Mouse (Mus musculus) layer of hippocampus, postnatal 10 days (tissue): Measurements from ENCODE around the gene Gm20388. TPM values are rescaled to one million over a fixed set of nuclear protein-coding genes. Genes with fewer than 3 reads are reported as not detected.

ENCODE experiments used
- DNase-seq, 2 experiments: peaks; one replicate each; pipeline ENCODE4 v3.0.0; 2021; ENCODE audit warnings: low spot score in 2 of 2
- total RNA-seq, 2 experiments: library from RNA; stranded (reverse); gene quantifications; 2 replicates each; pipeline ENCODE4 v1.2.3; 2021

The Gm20388 gene
- total RNA-seq, 2 experiments from 2014 or later: not detected

DNA sequence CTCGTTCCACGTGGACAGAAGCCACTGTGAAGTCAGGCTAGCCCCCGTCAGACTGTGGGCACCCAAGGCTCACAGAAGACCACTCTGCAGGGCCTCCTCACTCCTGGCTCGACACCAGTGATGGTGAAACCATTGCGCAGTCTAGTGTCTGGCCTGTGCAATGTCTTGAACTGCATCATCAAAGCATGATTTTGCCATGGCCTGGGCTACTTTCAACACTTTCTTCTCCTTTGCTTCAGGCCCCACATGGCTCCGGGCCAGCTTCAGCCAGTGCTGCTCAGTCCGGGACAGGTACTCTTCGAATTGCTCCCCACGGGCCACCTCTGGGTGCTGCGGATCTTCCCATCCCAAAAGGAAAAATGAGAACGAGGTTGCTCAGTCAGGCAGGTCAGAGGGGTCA, 1885.8 kb downstream of the Gm20388 start:
- no peak for DNase-seq

- DNase-seq: no peak
These were observed 1887.8 kb downstream of the Gm20388 start for GRCm38 (mm10) chr8:121798401-121798800.

DNA sequence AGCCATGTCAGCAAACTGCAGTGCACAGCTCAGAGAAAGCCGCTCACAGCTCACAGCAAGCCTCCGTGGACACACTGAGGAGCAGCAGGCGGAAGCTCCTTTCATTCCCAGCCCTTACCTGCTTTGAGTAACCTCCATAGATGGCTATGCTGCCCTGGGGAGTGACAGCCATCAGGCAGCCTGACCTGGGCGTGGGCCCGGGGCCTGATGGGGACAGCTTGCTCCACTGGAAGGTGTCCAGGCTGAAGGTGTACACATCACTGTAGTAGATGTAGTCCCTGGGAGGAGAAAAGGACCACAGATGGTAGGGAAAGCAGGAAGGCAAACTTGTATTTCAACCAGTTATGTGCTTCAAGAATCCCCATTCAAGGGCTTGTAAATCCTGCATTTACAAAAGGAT, 1894.2 kb downstream of the Gm20388 start:
- no peak for DNase-seq

DNA sequence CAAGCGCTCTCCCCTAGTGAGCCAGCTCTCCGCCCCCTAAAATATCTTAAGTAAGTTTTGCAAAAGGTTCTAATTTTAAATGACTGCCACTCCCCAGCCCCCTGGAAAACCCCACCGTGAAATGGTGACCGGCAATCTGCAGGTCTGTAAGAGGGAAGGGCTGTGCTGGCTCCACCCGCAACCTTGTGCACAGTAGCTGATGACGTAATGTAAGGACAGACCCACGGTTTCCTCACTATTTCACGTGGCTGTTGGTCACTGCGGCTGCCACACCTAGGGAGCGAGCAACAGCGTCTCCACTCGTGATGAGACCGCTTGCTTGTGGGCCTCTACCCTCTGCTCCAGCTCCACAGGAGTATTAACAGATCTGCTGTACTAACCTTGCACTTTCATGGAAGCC, 1895.5 kb downstream of the Gm20388 start:
- DNase-seq: no peak

DNA sequence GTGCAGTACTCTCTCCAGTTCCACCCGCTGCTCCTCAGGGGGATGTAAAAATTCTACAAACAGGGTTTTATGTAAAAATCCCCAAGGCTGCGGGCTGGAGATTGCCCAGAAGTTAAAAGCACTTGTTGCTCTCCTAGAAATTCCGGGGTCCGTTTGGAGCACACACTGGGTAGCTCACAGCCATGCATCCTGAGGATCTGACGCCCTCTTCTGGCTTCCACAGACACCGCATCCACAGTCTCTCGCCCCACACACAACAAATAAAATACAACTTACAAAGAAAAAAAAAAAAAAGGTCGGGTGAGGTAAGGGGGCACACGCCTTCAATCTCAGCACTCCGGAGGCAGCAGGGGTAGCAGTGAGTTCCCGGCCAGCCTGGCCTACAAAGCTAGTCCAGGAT, 1897.4 kb downstream of the Gm20388 start:
- no peak for DNase-seq

DNA sequence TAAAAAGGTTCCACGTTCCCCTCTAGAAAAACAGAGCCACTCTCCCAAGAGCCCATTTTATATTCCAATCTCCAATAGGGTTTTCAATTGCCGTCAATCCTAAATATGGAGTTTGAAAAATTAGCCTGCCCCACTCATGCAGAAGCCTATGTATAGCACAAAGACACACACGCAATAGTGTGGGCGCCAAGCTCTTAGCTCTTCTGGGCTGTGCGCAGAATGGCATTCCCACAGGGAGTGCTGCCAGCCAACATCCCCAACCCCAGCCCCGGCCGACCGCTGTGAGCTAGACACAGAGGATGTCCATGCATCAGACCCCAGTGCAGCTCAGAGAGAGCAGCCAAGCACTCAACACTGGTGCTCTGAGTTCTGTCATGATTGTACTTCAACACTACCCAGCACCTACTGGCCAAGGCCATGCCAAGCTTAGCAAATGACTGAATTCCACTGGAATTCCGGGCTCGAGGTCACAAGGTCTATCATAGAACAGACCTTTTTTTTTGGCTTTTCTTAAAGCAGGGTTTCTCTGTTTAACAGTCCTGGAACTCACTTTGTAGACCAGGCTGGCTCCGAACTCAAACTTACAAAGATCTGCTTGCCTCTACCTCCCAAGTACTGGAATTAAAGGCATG, 1899.0 kb downstream of the Gm20388 start:
- DNase-seq: no peak

- no peak for DNase-seq
These were observed 1900.9 kb downstream of the Gm20388 start for GRCm38 (mm10) chr8:121811502-121811901.

- no peak for DNase-seq
These were observed 1901.4 kb downstream of the Gm20388 start for GRCm38 (mm10) chr8:121811931-121812570.

GRCm38 (mm10) chr8:121818226-121818625, 1907.6 kb downstream of the Gm20388 start:
- no peak for DNase-seq

- DNase-seq: no peak
These were observed 1910.2 kb downstream of the Gm20388 start for GRCm38 (mm10) chr8:121820840-121821239.

- no peak for DNase-seq
These were observed 1910.7 kb downstream of the Gm20388 start for GRCm38 (mm10) chr8:121821320-121821719.

DNA sequence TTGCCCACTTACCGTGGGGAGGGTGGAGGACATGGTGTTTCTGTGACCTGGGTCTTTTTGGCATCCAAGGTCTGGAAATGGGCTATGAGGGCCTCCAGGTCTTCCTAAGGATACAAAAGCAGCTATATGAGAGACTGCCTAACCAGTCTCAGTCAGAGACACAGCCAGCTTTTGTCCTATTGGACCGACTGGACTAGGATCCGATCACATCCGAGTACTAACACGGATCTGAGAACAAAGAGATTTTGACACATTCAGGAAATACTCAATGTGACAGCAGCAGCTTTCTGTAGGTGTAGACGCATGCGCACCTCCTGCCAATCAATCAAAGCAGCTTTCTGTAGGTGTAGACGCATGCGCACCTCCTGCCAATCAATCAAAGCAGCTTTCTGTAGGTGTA, 1911.1 kb downstream of the Gm20388 start:
- no peak for DNase-seq

DNA sequence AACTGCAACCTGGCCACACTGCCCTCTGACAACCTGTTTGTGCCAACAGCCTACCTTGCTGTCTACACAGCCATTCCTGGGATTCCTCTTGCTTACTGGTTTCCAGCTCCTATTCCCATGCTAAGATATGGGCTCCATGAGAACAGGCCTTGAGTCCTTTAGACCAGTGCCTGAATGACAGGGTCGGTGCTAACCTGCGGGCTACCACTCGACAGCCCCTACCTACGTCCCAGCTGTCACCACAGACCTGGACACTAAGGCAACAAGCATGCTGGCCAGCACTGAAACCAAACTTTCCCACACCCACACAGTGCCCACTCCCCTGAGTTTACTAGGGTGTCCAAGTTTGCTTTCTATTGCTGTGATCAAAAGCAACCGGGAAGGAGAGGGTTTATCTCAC, 1917.1 kb downstream of the Gm20388 start:
- DNase-seq: no peak

- no peak for DNase-seq
These were observed 1917.9 kb downstream of the Gm20388 start for GRCm38 (mm10) chr8:121828376-121829023.

- DNase-seq: peak; percentile 95 to 96
These were observed 1918.6 kb downstream of the Gm20388 start, which contains the start of gene Klhdc4 for GRCm38 (mm10) chr8:121829048-121829776. Gene Klhdc4 (minus strand): TSS chr8:121829569.

DNA sequence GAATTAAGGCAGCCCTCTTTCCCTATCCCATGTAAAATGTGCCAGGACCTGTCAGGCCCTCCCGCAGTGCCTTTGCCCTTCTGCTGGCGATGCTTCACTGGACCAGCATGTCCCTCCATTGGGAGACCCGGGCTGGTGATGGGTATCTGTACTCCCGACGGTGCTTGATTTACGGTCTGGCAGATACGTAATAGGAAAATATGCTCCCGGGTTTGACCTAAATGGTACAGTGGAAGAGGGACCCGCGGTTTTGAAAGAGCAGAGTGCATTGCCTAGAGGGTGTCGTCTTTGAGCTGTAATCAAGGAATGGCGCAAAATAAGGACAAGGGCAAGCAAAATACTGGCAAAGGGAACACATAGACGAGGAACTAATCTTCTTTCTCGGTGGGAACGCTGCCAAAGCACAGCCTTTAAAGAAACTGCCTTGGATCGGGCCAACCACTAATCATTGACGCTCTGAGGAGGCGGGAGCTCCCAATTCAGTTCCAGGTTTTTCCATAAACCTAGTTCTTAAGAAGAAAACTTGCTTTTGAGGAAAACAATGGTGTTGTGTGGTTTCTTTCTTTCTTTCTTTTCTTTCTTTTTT, 1919.2 kb downstream of the Gm20388 start:
- no peak for DNase-seq

DNA sequence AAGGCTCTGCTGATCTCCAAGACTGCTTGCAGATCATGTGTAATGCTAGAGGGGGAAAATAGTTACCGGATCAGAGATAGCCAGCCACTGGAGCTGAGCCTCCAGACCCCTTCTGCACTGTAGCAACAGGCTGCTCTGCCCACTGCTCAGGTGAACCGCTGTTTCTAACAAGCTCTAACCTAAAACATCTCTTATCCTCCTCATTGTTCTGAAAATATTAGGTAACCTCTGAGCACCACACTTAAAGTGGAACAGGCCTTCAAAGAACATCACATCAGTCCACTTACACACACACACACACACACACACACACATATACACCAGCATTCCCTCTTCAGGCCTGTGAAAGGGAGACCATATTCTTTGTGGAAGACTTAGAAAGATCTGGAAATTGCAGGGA, 1921.4 kb downstream of the Gm20388 start:
- no peak for DNase-seq

DNA sequence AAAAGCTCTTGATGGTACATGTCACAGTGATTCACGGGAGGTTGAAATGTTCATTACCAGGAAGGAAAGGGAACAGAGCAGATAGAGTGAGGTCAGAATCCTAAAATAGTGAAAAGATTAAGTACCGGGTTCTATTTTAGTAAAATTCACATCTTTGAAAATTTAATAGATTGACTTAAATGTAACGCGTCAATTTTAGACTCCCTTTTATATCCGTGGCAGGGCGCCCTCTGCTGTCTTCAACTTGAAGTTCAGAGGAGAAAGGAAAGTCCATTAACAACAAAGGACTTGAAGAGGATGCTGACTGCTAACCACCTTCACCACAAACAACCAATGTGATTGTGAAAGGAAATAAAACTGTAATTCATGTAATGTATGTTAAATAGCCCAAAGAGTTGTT, 1921.9 kb downstream of the Gm20388 start:
- peak; percentile 76 to 84 for DNase-seq

DNA sequence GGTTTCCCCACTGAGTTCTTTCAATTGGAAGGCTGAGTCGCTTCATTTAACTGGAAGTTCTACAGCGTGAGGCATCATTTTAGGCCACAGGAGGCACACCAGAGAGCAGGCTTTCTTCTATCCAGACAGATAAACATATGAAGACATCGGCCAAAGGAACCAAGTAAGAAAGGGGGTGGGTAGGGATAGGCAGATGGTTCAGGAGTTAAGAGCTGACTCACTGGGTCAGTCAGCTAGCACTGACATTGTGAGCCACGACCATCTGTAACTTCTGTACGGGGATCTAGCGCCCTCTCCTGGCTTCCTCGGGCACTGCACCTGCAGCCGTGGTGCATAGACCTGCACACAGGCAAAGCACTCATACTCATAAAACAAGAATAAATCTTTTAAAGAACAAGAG, 1930.6 kb downstream of the Gm20388 start:
- peak; percentile 81 to 82 for DNase-seq

DNA sequence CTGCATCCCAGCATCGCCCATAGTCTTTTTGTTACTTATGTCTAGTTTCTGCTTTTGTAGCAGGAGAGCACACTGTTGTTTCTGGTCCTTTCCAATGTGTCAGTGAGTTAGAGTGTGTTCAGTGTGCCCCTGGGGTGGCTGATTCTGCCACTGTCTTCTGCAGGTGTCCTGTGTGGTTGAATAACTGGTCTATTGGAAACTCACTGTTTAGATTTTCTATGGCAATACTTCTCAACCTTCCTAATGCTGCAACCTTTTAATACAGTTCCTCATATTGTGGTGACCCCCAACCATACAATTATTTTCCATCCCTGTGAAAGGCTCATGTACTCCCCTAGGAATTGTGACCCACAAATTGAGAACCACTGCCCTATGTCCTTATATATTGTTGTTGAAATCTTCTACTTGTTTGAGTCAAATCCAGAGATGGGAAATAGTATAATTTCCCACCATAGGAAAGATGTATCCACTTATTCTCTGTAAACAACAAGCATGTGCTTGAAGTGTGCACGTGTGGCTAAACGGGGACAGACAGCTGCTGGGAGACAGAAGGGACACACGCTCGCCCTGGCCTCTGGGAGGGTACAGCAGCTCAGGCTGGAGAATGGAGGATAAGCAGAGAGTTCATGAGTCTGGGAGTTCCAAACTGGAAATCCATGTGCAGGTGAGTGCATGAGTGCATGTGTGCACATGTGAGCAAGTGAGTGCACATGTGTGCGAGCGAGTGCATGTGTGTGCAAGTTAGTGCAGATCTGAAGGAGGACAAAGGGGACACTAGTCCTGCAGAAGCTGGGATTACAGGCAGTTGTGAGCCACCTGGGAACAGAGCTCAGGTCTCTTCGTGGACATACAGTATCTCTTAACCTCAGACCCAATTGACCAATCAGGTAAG, 1931.7 kb downstream of the Gm20388 start:
- no peak for DNase-seq
